Mouse (Mus musculus): ENCODE data around the gene Zzz3.

DNA sequence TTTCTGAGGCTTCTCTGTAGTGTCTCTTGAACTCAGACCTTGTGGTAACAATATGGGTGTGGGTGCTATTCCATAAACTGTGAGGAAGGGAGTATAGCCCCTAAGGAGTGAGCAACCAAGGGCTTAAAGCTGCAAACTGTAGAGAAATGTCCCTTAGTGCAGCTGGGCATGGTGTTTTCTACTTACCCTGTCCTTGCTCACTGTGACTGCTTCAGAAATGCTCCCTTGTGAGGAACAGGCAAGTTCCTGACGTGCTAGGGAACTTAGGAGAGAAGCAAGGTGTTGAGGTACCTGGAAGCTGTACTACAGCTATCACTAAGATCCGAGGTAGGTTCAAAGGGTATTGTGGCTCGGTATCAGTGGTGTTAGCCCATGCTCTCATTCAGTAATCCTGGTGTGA lies 44.8 kb upstream of the Zzz3 start:
- no peak for TF ChIP-seq POLR2A (IDR thresholded peaks at IDR 0.05; ENCODE audit: low read depth, low read length)
- no peak for TF ChIP-seq CTCF (IDR thresholded peaks at IDR 0.05; ENCODE audit: extremely low read depth, insufficient read length, insufficient replicate concordance, low read depth, low read length)
